10 mouse cellular contexts compared by ENCODE assay signal in genomic region chr1:91095853-91096252, GRCm38 (mm10). TPM values are rescaled to one million over a fixed set of nuclear protein-coding genes. Genes with fewer than 3 reads are reported as not detected.
DNase-seq lines count a peak whose midpoint lies in the region; ATAC-seq and TF ChIP-seq lines count a peak whose summit lies in the region.
"Had no signal": no experiment of that assay in that cellular context is flagged by ENCODE, and none has a peak within 500 bp of the region (broad histone marks: within the 10 kb centered on the region; RNA-seq: fewer than 3 reads in every experiment).

No protein-coding gene starts in this region.

- H3K9me3 ChIP-seq in kidney, embryonic 16.5 days (ENCODE audit: low read length), result no peaks in the 10 kb centered on the region
- no peaks in the 10 kb centered on the region for H3K9me3 ChIP-seq in embryonic facial prominence, embryonic 13.5 days
- no peaks in the 10 kb centered on the region for H3K9me3 ChIP-seq in hindbrain, embryonic 13.5 days
- H3K9me3 ChIP-seq: hindbrain, embryonic 10.5 days had no signal

- TF ChIP-seq CTCF in gastrocnemius, adult 2 months (IDR thresholded peaks at IDR 0.05), result no peak

- H3K36me3 ChIP-seq in kidney, embryonic 16.5 days (ENCODE audit: insufficient read depth, low read length), result no peaks in the 10 kb centered on the region
- H3K36me3 ChIP-seq in embryonic facial prominence, embryonic 13.5 days, result no peaks in the 10 kb centered on the region
- peaks cover 28% of the 10 kb centered on the region for H3K36me3 ChIP-seq in myocyte (ENCODE audit: control insufficient read depth, insufficient read depth)
- no peaks in the 10 kb centered on the region for H3K36me3 ChIP-seq in hindbrain, embryonic 13.5 days
- H3K36me3 ChIP-seq: hindbrain, embryonic 10.5 days had no signal

- no peak overlapping the region for H3K4me2 ChIP-seq in kidney, embryonic 16.5 days (replicated peaks; ENCODE audit: low read depth, low read length)
- H3K4me2 ChIP-seq in embryonic facial prominence, embryonic 13.5 days, result no peak overlapping the region
- peak overlapping the region; percentile 71 for H3K4me2 ChIP-seq in myocyte (ENCODE audit: low read depth)
- no peak overlapping the region for H3K4me2 ChIP-seq in hindbrain, embryonic 13.5 days

- H3K4me3 ChIP-seq in gastrocnemius, adult 2 months, result no peak overlapping the region
- no peak overlapping the region for H3K4me3 ChIP-seq in kidney, embryonic 16.5 days (ENCODE audit: low read length)
- H3K4me3 ChIP-seq in embryonic facial prominence, embryonic 13.5 days, result no peak overlapping the region
- no peak overlapping the region for H3K4me3 ChIP-seq in myocyte
- H3K4me3 ChIP-seq in hindbrain, embryonic 13.5 days, result no peak overlapping the region
- H3K4me3 ChIP-seq: hindbrain, embryonic 10.5 days had no signal

- H3K4me1 ChIP-seq in kidney, embryonic 16.5 days (ENCODE audit: insufficient read depth, low read length), result peaks cover 28% of the 10 kb centered on the region
- peaks cover 23% of the 10 kb centered on the region for H3K4me1 ChIP-seq in embryonic facial prominence, embryonic 13.5 days
- peaks cover 7% of the 10 kb centered on the region; the same call in 1 of the 2 replicates for H3K4me1 ChIP-seq in hindbrain, embryonic 13.5 days (replicated peaks)

- 22% methylated on average over 1 of the region's 1 CpGs for WGBS in kidney, embryonic 16.5 days
- WGBS in embryonic facial prominence, embryonic 13.5 days, result 46% methylated on average over 1 of the region's 1 CpGs
- WGBS in hindbrain, embryonic 13.5 days, result 66% methylated on average over 1 of the region's 1 CpGs

- H3ac ChIP-seq in myocyte (ENCODE audit: control insufficient read depth, insufficient read length), result no peak overlapping the region

- ATAC-seq in kidney, embryonic 16.5 days (ENCODE audit: low FRiP score, low TSS enrichment), result no peak
- ATAC-seq in embryonic facial prominence, embryonic 13.5 days (ENCODE audit: insufficient number of reproducible peaks, insufficient read depth, low FRiP score, low TSS enrichment, low read depth), result no peak
- ATAC-seq in hindbrain, embryonic 13.5 days (ENCODE audit: low FRiP score), result no peak

- DNase-seq in gastrocnemius, adult 2 months, result no peak
- DNase-seq in gastrocnemius, adult 8-10 months (ENCODE audit: low spot score in 2 of 2), result no peak
- no peak for DNase-seq in kidney, adult 9 months
- DNase-seq in left cerebral cortex, adult 8-10 months (ENCODE audit: low spot score in 2 of 2), result no peak

- peak overlapping the region; percentile 43 for H3K27ac ChIP-seq in gastrocnemius, adult 2 months
- H3K27ac ChIP-seq in kidney, embryonic 16.5 days (ENCODE audit: low read length), result peak overlapping the region; percentile 44
- peak overlapping the region; percentile 64 for H3K27ac ChIP-seq in embryonic facial prominence, embryonic 13.5 days
- no peak overlapping the region for H3K27ac ChIP-seq in hindbrain, embryonic 13.5 days
- H3K27ac ChIP-seq: hindbrain, embryonic 10.5 days had no signal

- intact Hi-C loops in gastrocnemius, adult 2 months (cut with DNase I), result no loop called here

- peaks cover 70% of the 10 kb centered on the region for H3K79me2 ChIP-seq in myocyte (ENCODE audit: control insufficient read depth, insufficient read depth)

- no peak overlapping the region for H3K9ac ChIP-seq in kidney, embryonic 16.5 days (replicated peaks; ENCODE audit: low read length)
- no peak overlapping the region for H3K9ac ChIP-seq in embryonic facial prominence, embryonic 13.5 days
- H3K9ac ChIP-seq in hindbrain, embryonic 13.5 days, result no peak overlapping the region

- no peak for TF ChIP-seq POLR2A in myocyte (IDR thresholded peaks at IDR 0.05; ENCODE audit: insufficient read length, low read depth)

- H3K27me3 ChIP-seq in kidney, embryonic 16.5 days (ENCODE audit: insufficient read depth, low read length), result no peaks in the 10 kb centered on the region
- no peaks in the 10 kb centered on the region for H3K27me3 ChIP-seq in embryonic facial prominence, embryonic 13.5 days
- no peaks in the 10 kb centered on the region for H3K27me3 ChIP-seq in myocyte (ENCODE audit: control insufficient read depth, insufficient read depth, insufficient read length)
- no peaks in the 10 kb centered on the region for H3K27me3 ChIP-seq in hindbrain, embryonic 13.5 days

TF ChIP-seq in myocyte, 11 proteins besides CTCF, POLR2A, EP300 and RAD21:
- TF ChIP-seq TCF3 (IDR thresholded peaks at IDR 0.05; ENCODE audit: insufficient read length, low read depth) (no peak), POLR2AphosphoS2 (IDR thresholded peaks at IDR 0.05; ENCODE audit: insufficient read length, low read depth) (no peak), REST (IDR thresholded peaks at IDR 0.05; ENCODE audit: insufficient read depth, insufficient read length) (no peak), MYOG (IDR thresholded peaks at IDR 0.05; ENCODE audit: control insufficient read depth in 1 of 3, insufficient read depth in 1 of 3, insufficient read length in 2 of 3, low read depth in 2 of 3) (no peak), USF1 (IDR thresholded peaks at IDR 0.05; ENCODE audit: low read depth) (no peak), E2F4 (IDR thresholded peaks at IDR 0.05; ENCODE audit: insufficient read depth) (no peak), MAX (IDR thresholded peaks at IDR 0.05; ENCODE audit: low read depth) (no peak), MYOD1 (IDR thresholded peaks at IDR 0.05; ENCODE audit: control insufficient read depth in 1 of 3, insufficient read length in 2 of 3, low read depth in 2 of 3) (no peak), SRF (IDR thresholded peaks at IDR 0.05; ENCODE audit: control insufficient read depth, insufficient read length, low read depth) (no peak), CEBPB (IDR thresholded peaks at IDR 0.05; ENCODE audit: insufficient read depth, poor library complexity, severe bottlenecking) (no peak), TCF12 (IDR thresholded peaks at IDR 0.05; ENCODE audit: insufficient read depth, poor library complexity, severe bottlenecking) (no peak)

RNA-seq across cellular contexts. Expression of gene Rbm44, which starts 49.0 kb away (rescaled TPM):
- not detected for total RNA-seq in gastrocnemius, adult 2 months (2021)
- total RNA-seq in gastrocnemius, adult 8-10 months (2022), result not detected
- polyA plus RNA-seq in kidney, embryonic 16.5 days (2015; fragmentation: Nextera tagmentation; extraction: Ambion mirVana), result 0.50 and 1.5 TPM in 2 replicates
- polyA plus RNA-seq in embryonic facial prominence, embryonic 13.5 days (2015; fragmentation: Nextera tagmentation; extraction: Ambion mirVana), result 0.80 and 1.1 TPM in 2 replicates
- polyA plus RNA-seq in myocyte (2012; fragmentation: generic; extraction: Trizol), result not detected
- not detected for total RNA-seq in left cerebral cortex, adult 8-10 months (2022)
- polyA plus RNA-seq in hindbrain, embryonic 13.5 days (2015; fragmentation: Nextera tagmentation; extraction: Ambion mirVana), result 0.16 and 0.23 TPM in 2 replicates
- total RNA-seq: adrenal gland, adult 2 months had no signal
- polyA plus RNA-seq: adrenal gland, adult 2 months had no signal
